Mouse (Mus musculus) skeletal muscle tissue, postnatal 0 days (tissue): ENCODE results near the gene Rbm15b. TPM values are rescaled to one million over a fixed set of nuclear protein-coding genes. Genes with fewer than 3 reads are reported as not detected.

Source experiments
- polyA plus RNA-seq: library from polyadenylated mRNA; unstranded; fragments of >200 nt; fragmentation: Nextera tagmentation; extraction: Ambion mirVana; gene quantifications from 2 replicates; pipeline ENCODE4 v1.2.1, GENCODE M21; 2015

Rbm15b gene
- 2.0 and 2.7 TPM in 2 replicates for polyA plus RNA-seq

DNA sequence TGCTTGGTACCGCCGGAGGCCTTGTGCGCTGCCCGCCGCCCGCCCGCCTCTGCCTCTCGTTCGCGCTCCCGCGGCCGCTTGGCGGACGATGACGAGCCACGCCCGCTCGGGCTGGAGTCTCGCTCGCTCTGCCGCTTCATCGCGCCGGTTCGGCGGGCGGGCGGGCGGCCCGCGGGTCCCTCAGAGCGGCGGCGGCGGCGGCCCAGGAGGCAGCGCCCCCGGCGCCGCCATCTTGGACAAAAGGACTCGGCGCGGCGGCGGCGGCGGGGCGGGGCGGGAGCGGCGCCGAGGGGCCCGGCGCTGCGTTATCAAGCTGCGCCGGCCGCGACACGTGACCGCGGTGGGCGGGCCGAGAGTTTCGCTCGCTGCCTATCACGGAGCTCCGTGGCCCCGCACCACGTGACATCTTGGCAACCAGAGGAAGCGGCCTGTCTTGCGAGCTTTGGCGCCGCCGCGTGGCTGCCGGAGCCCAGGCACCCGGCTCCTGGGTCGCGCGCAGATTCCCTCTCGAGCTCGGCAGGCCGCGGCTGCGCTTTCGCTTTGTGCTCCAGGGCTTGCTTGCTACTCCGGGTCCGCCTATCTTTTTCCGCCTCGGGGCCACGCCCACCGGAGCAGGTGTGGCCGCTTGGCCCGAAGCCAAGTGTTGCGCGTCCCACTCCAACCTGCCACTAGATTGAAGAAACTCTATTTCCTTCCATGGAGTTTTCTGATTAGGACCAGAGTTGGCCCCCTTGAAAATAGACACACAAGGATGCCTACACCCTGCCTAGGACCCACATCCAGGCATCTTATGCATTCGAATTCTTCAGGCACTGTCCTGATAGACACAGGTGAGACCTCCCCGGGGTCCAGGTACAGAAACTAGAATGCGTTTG is at the start of gene Rbm15b:
Rbm15b (minus strand) TSS at position 601 of the 875 bp plus-strand sequence.

DNA sequence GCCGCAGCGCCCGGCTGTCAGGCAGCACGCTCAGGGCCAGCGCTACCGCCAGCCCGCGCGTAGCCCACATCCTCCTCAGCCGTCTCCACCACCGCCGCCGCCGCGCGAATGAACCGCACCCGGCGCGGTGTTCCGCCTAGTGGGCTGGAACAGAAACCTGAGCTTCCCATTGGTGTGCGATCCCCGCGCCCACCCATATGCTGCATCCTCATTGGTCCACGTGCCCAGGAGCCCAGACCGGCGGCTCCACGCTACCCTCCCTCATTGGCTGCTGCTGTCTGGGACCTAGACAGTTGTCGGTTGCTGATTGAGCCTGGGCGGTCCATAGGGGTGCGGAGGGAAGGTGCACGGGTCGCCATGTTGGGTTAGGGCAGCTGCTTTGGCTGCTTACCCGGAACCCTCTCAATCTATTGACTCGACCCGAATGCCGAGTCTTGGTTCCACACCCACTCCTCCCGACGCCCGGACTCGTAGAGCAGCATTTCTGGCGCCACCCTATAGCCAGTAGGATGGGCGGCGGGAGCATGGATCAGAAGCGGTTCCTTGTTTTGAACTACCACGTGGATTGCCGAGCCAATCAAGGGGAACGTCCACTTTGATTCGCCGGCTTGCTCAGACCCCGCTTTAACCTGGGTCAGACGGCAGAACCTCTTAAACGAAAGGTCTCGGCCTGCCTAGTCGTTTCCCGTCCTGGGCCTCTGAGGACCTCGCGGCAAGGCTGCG is 4.8 kb upstream of the Rbm15b start, which contains the start of gene Manf:
Manf (minus strand) TSS at position 151 of the 723 bp plus-strand sequence.

Other genes with a start within 250 kb of the Rbm15b start
- gene Grm2, start 231.3 kb downstream of the Rbm15b start, polyA plus RNA-seq = not detected in 2 replicates
- gene Tex264, start 201.5 kb downstream of the Rbm15b start, polyA plus RNA-seq = 34.1 and 39.7 TPM in 2 replicates
- 1.8 and 3.1 TPM in 2 replicates for gene Rad54l2, start 98.2 kb downstream of the Rbm15b start, polyA plus RNA-seq
- 6.6 and 8.0 TPM in 2 replicates for gene Dcaf1, start 65.6 kb downstream of the Rbm15b start, polyA plus RNA-seq
- gene Manf, start 4.6 kb upstream of the Rbm15b start, polyA plus RNA-seq = 58.8 and 92.2 TPM in 2 replicates